Mouse (Mus musculus) spleen, adult 2 months (tissue): ENCODE data around the gene Fstl5.

Source experiments
- CTCF ChIP-seq: fragments of 200-500 bp; IDR thresholded peaks from 2 replicates; pipeline ENCODE4 v1.5.1; 2011; ENCODE audit warnings: mild to moderate bottlenecking, inconsistent platforms; ENCODE audit not compliant: insufficient read depth, insufficient read length, insufficient replicate concordance; ENCODE audit errors: extremely low read depth
- POLR2A ChIP-seq: fragments of 200-500 bp; IDR thresholded peaks from 2 replicates; pipeline ENCODE4 v1.6.1; 2011; ENCODE audit warnings: low read depth, low read length, inconsistent platforms

GRCm38 (mm10) chr3:76301026-76301773 is 227.1 kb downstream of the Fstl5 start:
- TF ChIP-seq CTCF (no peak), POLR2A (no peak)
